In genomic region chr15:98003822-98004739, GRCm38 (mm10) we compare ENCODE assay signal across 8 mouse cellular contexts. TPM values are rescaled to one million over a fixed set of nuclear protein-coding genes. Genes with fewer than 3 reads are reported as not detected.
DNase-seq lines count a peak whose midpoint lies in the region; ATAC-seq and TF ChIP-seq lines count a peak whose summit lies in the region.

Gene Col2a1 (minus strand): TSS chr15:98004695.

- H3K27me3 ChIP-seq in lung, embryonic 15.5 days: peaks cover 99% of the 10 kb centered on the region
- peaks cover 76% of the 10 kb centered on the region for H3K27me3 ChIP-seq in intestine, embryonic 16.5 days (replicated peaks; ENCODE audit: control insufficient read depth, insufficient read depth, low read length)
- peaks cover 5% of the 10 kb centered on the region for H3K27me3 ChIP-seq in neural tube, embryonic 14.5 days (ENCODE audit: control insufficient read depth, insufficient read depth, low read length)
- peaks cover 39% of the 10 kb centered on the region for H3K27me3 ChIP-seq in thymus, adult 2 months (ENCODE audit: control insufficient read depth, insufficient read depth, low read length)

- no peak for ATAC-seq in CD4-positive, CD25-positive, alpha-beta regulatory T cell, adult 4 months
- 0 out of 2 replicates have a peak, but pooled peaks have one; percentile 15 for ATAC-seq in lung, embryonic 15.5 days (ENCODE audit: borderline replicate concordance, extremely low read depth, low FRiP score, low TSS enrichment)
- no peak for ATAC-seq in intestine, embryonic 16.5 days
- 0 out of 2 replicates have a peak, but pooled peaks have one; percentile 49 for ATAC-seq in neural tube, embryonic 14.5 days (ENCODE audit: low read depth)

- peak within 1 kb of the TSS; percentile 86 for H3K4me2 ChIP-seq in lung, embryonic 15.5 days
- H3K4me2 ChIP-seq in intestine, embryonic 16.5 days (ENCODE audit: low read depth, low read length): peak within 1 kb of the TSS; percentile 49
- H3K4me2 ChIP-seq in neural tube, embryonic 14.5 days (ENCODE audit: low read depth, low read length): peak within 1 kb of the TSS; percentile 86

- H3K9me3 ChIP-seq in lung, embryonic 15.5 days: no peaks in the 10 kb centered on the region
- no peaks in the 10 kb centered on the region for H3K9me3 ChIP-seq in intestine, embryonic 16.5 days (ENCODE audit: control insufficient read depth, low read length)
- no peaks in the 10 kb centered on the region for H3K9me3 ChIP-seq in neural tube, embryonic 14.5 days (ENCODE audit: control insufficient read depth, low read length)

- 1% methylated on average over 59 of the region's 59 CpGs for WGBS in lung, embryonic 15.5 days
- under 1% methylated on average over 53 of the region's 59 CpGs for WGBS in intestine, embryonic 16.5 days
- WGBS in neural tube, embryonic 14.5 days: under 1% methylated on average over 59 of the region's 59 CpGs
- 4% methylated on average over 59 of the region's 59 CpGs for WGBS in thymus, adult 2 months

- peaks cover 49% of the 10 kb centered on the region for H3K4me1 ChIP-seq in lung, embryonic 15.5 days
- peaks cover 26% of the 10 kb centered on the region for H3K4me1 ChIP-seq in intestine, embryonic 16.5 days (ENCODE audit: control insufficient read depth, insufficient read depth, low read length)
- peaks cover 33% of the 10 kb centered on the region for H3K4me1 ChIP-seq in neural tube, embryonic 14.5 days (ENCODE audit: control insufficient read depth, insufficient read depth, low read length)
- H3K4me1 ChIP-seq in thymus, adult 2 months (replicated peaks; ENCODE audit: control insufficient read depth, insufficient read depth, low read length): 0 out of 2 replicates have a peak, but pooled peaks cover 2% of the 10 kb centered on the region

- TF ChIP-seq POLR2A in thymus, adult 2 months (IDR thresholded peaks at IDR 0.05; ENCODE audit: control insufficient read depth, extremely low read depth, insufficient read depth, low read length, poor library complexity): no peak

- DNase-seq in CD4-positive, CD25-positive, alpha-beta regulatory T cell, adult 2 months (ENCODE audit: low read depth, low spot score): peak; percentile 26
- no peak for DNase-seq in lung, postnatal 14 days
- no peak for DNase-seq in thymus, adult 2 months
- no peak for DNase-seq in right cerebral cortex, adult 18-20 months

- peak within 1 kb of the TSS; percentile 38 for H3K4me3 ChIP-seq in lung, embryonic 15.5 days
- peak within 1 kb of the TSS; percentile 33 for H3K4me3 ChIP-seq in intestine, embryonic 16.5 days (ENCODE audit: low read length)
- H3K4me3 ChIP-seq in neural tube, embryonic 14.5 days (ENCODE audit: low read depth, low read length): peak within 1 kb of the TSS; percentile 36
- no peak within 1 kb of the TSS for H3K4me3 ChIP-seq in thymus, adult 2 months (ENCODE audit: control insufficient read depth, insufficient read depth, low read length)

- H3K27ac ChIP-seq in lung, embryonic 15.5 days: no peak within 1 kb of the TSS
- H3K27ac ChIP-seq in intestine, embryonic 16.5 days (ENCODE audit: low read length): no peak within 1 kb of the TSS
- H3K27ac ChIP-seq in neural tube, embryonic 14.5 days (ENCODE audit: low read depth, low read length): peak within 1 kb of the TSS; percentile 22; the same call in 1 of the 2 replicates
- H3K27ac ChIP-seq in thymus, adult 2 months (ENCODE audit: control insufficient read depth, insufficient read depth, low read length): no peak within 1 kb of the TSS

- H3K9ac ChIP-seq in lung, embryonic 15.5 days: peak within 1 kb of the TSS; percentile 29; the same call in 1 of the 2 replicates
- H3K9ac ChIP-seq in intestine, embryonic 16.5 days (ENCODE audit: low read depth, low read length): peak within 1 kb of the TSS; percentile 26; the same call in 1 of the 2 replicates
- peak within 1 kb of the TSS; percentile 32 for H3K9ac ChIP-seq in neural tube, embryonic 14.5 days (replicated peaks; ENCODE audit: low read depth, low read length)

- no peaks in the 10 kb centered on the region for H3K36me3 ChIP-seq in lung, embryonic 15.5 days
- H3K36me3 ChIP-seq in intestine, embryonic 16.5 days (ENCODE audit: control insufficient read depth, insufficient read depth, low read length): no peaks in the 10 kb centered on the region
- H3K36me3 ChIP-seq in neural tube, embryonic 14.5 days (ENCODE audit: control insufficient read depth, insufficient read depth, low read length): no peaks in the 10 kb centered on the region
- H3K36me3 ChIP-seq in thymus, adult 2 months (ENCODE audit: control insufficient read depth, insufficient read depth, low read length): no peaks in the 10 kb centered on the region

- TF ChIP-seq CTCF in thymus, adult 2 months (IDR thresholded peaks at IDR 0.05; ENCODE audit: borderline replicate concordance, control insufficient read depth, extremely low read depth, insufficient read depth, low read length, poor library complexity): no peak

RNA-seq across cellular contexts. Expression of gene Col2a1, which starts in this region (rescaled TPM):
- not detected for polyA plus RNA-seq in CD4-positive, CD25-positive, alpha-beta regulatory T cell, adult 4 months (2017; shearing (Covaris generic))
- 19.1 and 20.1 TPM in 2 replicates for polyA plus RNA-seq in lung, embryonic 15.5 days (2015; fragmentation: Nextera tagmentation; extraction: Ambion mirVana)
- 0.33 and 0.53 TPM in 2 replicates for polyA plus RNA-seq in intestine, embryonic 16.5 days (2015; fragmentation: Nextera tagmentation; extraction: Ambion mirVana)
- 11.3 and 26.0 TPM in 2 replicates for polyA plus RNA-seq in neural tube, embryonic 14.5 days (2014; fragmentation: Nextera tagmentation; extraction: Ambion mirVana)
- polyA plus RNA-seq in thymus, adult 2 months (2012; rRNA removed): 0.32 and 0.47 TPM in 2 replicates

Comparison
In these comparisons a context has a peak if more than half of its experiments do, and no peak if none do; other contexts are left out.
1. ATAC-seq: peak in lung, embryonic 15.5 days (single experiment) and neural tube, embryonic 14.5 days (single experiment); none in CD4-positive, CD25-positive, alpha-beta regulatory T cell, adult 4 months (single experiment) and intestine, embryonic 16.5 days (single experiment).
2. Peak in every context shown above with its lines, with median percentiles within 50 percentile points of each other: H3K4me2 ChIP-seq and H3K9ac ChIP-seq.